Mouse (Mus musculus): Measurements from ENCODE around the gene Gm525. TPM values are rescaled to one million over a fixed set of nuclear protein-coding genes. Genes with fewer than 3 reads are reported as not detected.
"Not testable (repeated sequence)": the region's sequence is repeated elsewhere in the genome, so short reads cannot be mapped to it uniquely, and the experiment has no call there.

Gm525 gene
- total RNA-seq, 4 experiments from 2014 or later, result not detected

DNA sequence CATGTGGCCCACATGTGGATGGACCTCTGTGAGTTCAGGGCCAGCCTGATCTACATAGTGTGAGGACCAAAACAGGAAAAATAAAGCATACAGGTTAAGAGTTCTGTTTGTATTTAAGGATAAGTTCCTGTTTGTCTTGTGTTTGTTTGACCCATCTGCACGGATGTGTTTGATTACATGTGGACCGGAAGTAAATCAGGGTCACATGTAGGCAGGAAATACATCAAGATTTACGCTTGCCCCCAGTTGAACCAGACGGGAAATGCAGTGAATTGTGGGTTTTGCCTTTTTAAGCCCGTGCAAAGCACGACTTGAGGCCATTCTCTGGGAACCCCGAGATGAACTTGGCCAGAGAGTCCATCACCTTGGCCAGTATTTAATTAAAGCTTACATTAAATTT lies 12.3 kb upstream of the Gm525 start:
- no peak for DNase-seq (ENCODE audit: low spot score in 2 of 2)

- no peak for DNase-seq (ENCODE audit: low spot score in 2 of 2)
These were observed 9.3 kb upstream of the Gm525 start for GRCm38 (mm10) chr11:89064312-89064711.

DNA sequence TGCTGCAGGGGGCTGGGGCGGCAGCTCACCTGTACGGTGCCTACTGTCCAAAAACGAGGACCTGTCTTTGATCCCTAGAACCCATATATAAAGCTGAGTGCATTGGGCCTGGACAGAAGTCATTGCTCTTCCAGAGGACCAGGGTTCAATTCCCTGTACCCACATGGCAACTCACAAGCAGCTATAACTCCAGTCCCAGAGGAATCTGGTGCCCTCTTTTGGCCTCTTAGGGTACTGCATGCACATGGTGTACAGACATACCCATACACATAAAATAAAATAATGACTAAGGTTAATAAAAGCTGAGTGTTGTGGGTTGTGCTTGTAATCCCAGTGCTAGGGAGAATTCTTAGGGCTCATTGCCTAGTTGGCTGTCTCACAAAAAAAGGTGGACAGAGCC lies 8.3 kb upstream of the Gm525 start:
- DNase-seq (ENCODE audit: low spot score in 2 of 2), result no peak

GRCm38 (mm10) chr11:89066126-89066525 lies 7.5 kb upstream of the Gm525 start:
- no peak for DNase-seq (ENCODE audit: low spot score in 2 of 2)

GRCm38 (mm10) chr11:89066750-89067149 lies 6.9 kb upstream of the Gm525 start, which contains the start of gene Dgke:
Gene Dgke (minus strand): TSS chr11:89066850.
- DNase-seq (ENCODE audit: low spot score in 2 of 2), result no peak

GRCm38 (mm10) chr11:89067301-89067822 lies 6.3 kb upstream of the Gm525 start:
- no peak for DNase-seq (ENCODE audit: low spot score in 2 of 2)

- no peak for DNase-seq (ENCODE audit: low spot score in 2 of 2)
These were observed 5.7 kb upstream of the Gm525 start for GRCm38 (mm10) chr11:89067871-89068490.

DNA sequence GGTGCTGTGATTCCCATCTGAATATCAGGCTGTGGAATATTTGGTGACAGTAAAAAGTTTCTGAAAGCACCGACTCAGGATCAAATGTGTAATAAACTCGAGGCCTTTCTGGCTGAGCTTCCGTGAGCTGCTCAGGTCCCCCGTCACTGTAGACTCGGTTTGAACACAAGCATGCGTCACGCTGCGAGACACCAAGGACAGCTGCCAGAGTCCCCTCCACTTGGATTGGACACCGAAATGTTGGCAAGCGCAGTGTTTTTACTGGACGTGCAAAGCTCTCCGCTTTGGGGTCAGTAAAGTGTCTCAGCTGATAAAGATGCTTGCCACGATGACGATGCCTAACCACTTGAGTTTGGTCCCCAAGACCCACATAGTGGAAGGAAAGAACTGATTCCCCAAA lies 5.0 kb upstream of the Gm525 start:
- no peak for DNase-seq (ENCODE audit: low spot score in 2 of 2)

DNA sequence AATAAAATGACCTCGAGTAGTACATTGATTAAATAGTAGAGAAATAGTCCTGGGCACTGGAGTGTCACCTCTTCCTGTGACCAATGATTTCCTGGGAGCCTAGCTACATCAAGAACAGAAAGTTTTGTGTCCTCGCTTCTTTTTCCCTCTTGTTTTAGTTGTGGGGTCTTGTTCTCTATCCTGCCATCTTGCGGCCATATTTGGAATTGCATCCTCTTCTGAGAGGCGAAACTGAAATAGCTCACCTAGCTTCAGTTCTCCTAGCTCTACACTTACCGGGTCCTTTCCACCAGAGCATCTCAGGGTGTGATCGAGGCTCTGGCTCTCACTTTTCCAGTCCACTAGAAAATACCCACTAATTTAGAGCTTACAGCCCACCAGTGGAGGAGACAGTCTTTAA lies 4.3 kb upstream of the Gm525 start:
- DNase-seq (ENCODE audit: low spot score in 2 of 2), result no peak

GRCm38 (mm10) chr11:89071522-89071921 lies 2.1 kb upstream of the Gm525 start:
- DNase-seq (ENCODE audit: low spot score in 2 of 2), result no peak

DNA sequence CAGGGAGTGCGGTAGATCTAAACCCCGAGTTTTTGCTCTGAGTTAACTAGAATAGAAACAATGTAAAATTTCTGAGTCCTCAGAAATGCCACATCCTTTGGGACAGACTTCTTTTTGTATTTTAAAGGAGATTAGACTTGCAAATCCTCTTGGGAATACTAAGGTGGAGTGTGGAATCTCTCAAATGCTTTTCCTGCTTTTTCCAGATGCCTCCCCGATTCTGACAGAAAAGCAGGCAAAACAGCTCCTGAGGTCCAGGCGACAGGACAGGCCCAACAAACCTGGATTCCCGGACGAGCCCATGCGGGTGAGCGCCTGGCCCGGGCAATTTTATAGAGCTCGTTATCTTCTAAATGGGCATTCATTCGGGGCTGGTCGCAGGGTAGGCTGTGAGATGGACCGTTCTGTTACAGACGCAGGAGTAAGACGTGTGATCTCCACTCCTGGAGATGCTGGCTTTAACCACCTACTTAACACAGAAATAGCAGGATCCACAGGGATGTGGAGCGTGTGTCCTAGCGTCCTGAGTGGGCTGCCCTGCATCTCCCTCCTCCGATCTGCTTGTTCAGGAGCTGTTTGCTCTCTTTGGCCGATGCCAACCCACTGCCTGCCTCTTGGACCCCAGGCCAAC lies 1.3 kb downstream of the Gm525 start:
- DNase-seq (ENCODE audit: low spot score in 2 of 2), result peak in 1 of 2 experiments; percentile 21

DNA sequence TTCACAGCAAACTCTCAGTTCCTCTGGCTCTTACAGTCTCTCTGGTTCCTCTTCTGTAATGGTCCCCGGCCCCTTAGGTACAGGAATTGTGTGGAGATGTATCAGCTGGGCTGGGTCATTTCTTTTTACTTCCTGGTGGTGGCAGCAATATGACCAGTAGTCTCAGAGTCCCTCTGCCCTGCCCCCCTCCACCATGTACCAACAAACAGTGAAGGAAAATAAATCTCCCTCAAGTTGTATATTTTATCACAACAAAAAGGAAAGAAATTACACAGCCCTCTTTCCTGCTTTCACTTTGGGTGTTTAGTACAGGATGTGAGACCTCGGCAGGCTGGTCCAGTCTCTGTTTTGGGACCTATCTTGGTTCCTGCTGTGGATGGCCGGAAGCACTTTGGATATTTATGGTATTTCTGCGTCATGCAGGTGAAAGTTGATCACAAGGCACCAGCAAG lies 2.8 kb downstream of the Gm525 start:
- no peak for DNase-seq (ENCODE audit: low spot score in 2 of 2)

DNA sequence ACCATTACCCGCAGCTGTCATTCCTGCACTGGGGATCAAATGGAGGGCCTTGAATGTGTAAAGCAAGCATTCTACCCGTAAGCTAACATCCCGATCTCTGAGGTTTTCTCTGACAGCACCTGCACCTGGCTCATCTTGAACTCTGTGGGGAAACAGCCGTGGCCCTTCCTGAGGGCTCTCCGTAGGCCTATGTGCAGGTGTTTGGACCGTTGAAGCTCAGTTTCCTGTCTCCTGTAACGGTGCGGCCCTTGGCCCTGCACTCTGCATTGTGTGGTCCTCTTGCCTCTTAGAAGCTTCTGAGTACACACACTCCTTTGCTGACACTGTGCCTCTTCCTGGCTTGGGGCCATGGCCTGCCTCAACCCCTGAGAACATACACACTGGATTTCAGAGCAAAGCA lies 4.0 kb downstream of the Gm525 start:
- no peak for DNase-seq (ENCODE audit: low spot score in 2 of 2)

DNA sequence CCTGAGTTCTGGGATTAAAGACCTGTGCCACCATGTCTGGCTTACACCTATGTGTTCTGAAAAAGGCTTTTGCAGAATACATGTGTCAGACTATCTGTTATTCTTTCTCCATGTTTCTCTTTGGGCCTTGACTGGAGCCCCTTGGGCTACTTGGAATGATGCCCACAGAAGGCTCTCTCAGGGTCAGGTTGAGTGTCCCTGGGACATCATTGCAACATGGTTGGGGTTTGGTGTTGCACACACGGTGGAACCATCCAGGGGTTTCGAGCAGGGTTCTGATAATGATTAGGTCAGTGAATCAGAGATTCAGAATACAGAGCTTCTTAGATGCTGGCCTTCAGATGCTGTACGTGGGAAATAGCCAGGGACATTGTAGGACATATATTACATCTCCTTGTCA lies 4.7 kb downstream of the Gm525 start:
- no peak for DNase-seq (ENCODE audit: low spot score in 2 of 2)

DNA sequence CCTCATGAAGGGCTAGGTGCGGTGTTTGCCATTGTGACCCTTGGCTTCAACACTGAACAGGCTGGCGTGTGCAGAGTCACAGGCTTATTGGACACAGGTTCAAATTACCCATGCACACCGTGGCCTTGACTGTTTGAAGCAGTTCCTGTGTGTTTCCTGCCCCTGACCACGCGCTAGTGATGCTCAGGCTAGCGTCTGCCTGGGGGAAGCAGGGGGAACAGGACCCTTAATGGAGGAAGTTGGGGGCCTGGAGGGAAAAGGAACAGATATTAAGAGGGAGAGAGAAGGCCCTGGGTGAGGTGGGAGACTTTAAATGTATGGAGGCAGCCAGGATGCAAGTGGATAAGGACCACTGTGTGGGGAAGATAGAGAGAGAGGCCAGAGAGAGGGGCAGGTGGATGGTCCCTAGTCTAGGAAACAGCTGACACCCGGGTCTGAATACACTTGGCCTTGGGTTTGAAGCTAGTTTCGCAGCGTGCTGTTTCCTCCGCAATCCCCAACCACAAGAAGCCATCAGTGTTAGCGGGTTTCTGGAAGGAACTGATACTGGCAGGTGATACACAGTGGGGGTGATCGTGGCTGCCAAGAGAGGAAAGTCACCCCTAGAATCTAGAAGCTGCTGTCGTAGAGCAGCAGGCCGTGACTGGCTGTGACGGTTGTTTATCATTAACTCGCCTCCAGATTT lies 5.5 kb downstream of the Gm525 start:
- no peak for DNase-seq (ENCODE audit: low spot score in 2 of 2)

DNA sequence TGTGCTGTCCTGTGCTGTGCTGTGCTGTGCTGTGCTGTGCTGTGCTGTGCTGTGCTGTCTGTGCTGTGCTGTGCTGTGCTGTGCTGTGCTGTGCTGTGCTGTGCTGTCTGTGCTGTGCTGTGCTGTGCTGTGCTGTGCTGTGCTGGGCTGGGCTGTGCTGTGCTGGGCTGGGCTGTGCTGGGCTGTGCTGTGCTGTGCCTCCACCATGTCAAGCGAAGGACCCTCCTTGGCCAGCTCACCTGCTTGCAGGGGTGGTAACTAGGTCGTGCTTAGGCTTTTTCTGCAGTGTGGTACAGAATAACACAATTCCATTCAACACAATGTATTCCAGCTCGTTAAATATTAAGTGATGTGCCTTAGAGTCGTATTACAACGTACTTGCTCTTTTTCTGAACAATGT lies 8.3 kb downstream of the Gm525 start:
- DNase-seq (ENCODE audit: low spot score in 2 of 2), result not testable (repeated sequence)

GRCm38 (mm10) chr11:89082691-89083090 lies 9.1 kb downstream of the Gm525 start:
- not testable (repeated sequence) for DNase-seq (ENCODE audit: low spot score in 2 of 2)

DNA sequence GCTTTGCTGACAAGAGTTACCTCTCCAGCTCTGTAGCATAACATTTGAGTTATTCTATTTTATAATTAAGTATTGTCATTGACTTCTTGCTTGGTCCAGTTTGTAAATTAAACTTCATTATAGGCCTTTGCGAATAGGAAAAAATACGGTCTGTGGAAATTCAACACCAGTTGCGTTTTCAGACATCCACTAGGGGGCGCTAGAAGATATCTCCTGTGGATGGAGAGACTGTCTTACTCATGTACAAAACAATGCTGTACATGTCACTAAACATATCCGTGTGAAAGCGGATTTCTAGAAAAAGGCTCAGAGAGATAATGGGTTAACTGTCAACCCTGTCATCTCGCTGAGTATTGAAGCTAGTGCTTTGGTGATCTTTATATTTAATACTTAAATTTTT lies 11.0 kb downstream of the Gm525 start:
- no peak for DNase-seq (ENCODE audit: low spot score in 2 of 2)

GRCm38 (mm10) chr11:89086208-89086809 lies 12.7 kb downstream of the Gm525 start:
- DNase-seq (ENCODE audit: low spot score in 2 of 2), result no peak

DNA sequence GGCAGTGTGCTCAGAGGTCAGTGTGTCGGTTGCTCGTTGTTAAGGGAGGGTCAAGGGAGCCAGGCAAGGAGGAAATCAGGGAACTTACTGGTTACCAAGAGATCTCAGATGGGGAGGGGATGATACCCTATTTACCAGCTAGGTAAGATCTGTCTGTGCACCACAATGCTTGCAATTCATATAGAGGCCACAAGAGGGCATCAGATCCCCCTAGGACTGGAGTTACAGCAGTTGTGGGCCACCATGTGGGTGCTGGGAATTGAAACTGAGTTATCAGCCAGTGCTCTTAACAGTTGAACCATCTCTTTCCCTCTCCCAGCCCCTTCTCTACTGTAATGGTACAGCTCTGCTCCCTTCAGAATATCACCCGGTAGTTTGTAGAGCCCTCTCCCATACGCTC lies 15.1 kb downstream of the Gm525 start:
- DNase-seq (ENCODE audit: low spot score in 2 of 2), result no peak

- DNase-seq (ENCODE audit: low spot score in 2 of 2), result not testable (repeated sequence)
These were observed 16.7 kb downstream of the Gm525 start for GRCm38 (mm10) chr11:89090359-89090758.

DNA sequence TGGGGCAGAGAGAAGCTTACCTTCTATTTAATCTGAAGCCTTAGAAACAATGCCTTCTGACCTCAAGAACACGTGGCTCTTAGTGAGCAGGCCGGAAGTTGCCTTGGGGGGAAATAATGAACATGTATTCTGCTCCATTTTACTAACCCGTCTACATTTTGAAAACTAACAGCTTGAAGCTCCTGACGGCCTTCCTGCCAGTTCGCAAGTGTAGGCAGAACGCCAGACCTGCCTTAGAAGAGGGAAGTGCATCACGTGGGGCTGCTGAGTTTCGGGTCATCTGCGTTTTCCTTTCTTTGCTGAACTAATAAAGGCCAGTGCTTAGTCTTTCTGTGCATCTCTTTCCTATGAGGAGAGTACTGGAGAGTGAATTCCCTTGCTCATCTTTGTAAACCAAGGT lies 19.1 kb downstream of the Gm525 start:
- DNase-seq (ENCODE audit: low spot score in 2 of 2), result no peak
